Mouse (Mus musculus) gastrocnemius, postnatal 25 days (tissue): ENCODE measurements around the gene Rfng. TPM values are rescaled to one million over a fixed set of nuclear protein-coding genes. Genes with fewer than 3 reads are reported as not detected.
"Not testable (repeated sequence)": the region's sequence is repeated elsewhere in the genome, so short reads cannot be mapped to it uniquely, and the experiment has no call there.

Experiments
- DNase-seq: peaks from one replicate; pipeline ENCODE4 v3.0.0; 2022
- total RNA-seq, 2 experiments: library from RNA; stranded (reverse); gene quantifications; 1 replicate in 1 of 2; 2 replicates in 1 of 2; pipeline ENCODE4 v1.2.3; 2021

Gene Rfng
- total RNA-seq, 2 experiments from 2014 or later, result 9.6 to 11.0 TPM

- DNase-seq, result no peak
Measured at GRCm38 (mm10) chr11:120773463-120774190, 10.4 kb downstream of the Rfng start.

DNA sequence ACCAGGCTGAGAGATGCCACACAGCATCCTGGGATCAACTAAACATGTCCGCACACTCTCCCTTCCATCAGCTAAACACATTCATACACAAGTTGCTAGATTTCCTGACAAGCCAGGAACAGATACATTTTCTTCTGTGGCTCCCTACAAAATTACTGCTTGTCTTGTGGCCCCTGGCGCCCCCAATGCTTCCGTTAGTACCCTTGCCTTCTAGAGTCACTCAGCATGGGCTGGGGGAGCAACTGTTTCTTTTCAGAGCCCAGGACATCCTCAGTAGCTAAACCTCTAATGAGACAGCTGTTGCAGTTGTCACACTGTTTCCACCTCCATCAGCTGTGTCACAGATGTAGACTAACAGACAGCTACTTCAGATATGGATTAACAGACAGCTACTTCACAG lies 11.3 kb downstream of the Rfng start:
- no peak for DNase-seq

DNA sequence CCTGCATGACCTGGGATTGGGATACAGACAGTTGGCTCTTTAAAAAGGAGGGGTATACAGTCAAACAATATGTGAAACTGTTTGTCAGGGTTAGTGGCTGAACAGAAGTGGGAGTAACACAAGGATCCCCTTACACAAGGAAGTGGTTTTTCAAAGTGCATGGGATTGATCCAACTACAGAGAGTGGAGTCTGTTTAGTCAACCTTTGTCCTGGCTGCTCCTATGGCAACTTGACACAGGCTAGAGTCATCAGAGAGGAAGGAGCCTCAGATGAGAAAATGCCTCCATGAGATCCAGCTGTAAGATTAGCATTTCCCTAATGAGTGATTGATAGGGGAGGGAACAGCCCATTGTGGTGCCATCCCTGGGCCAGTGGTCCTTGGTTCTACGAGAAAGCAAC lies 15.8 kb downstream of the Rfng start:
- DNase-seq, result no peak

GRCm38 (mm10) chr11:120767023-120767422 lies 17.0 kb downstream of the Rfng start:
- not testable (repeated sequence) for DNase-seq

GRCm38 (mm10) chr11:120763121-120763999 lies 20.6 kb downstream of the Rfng start:
- DNase-seq, result not testable (repeated sequence)

DNA sequence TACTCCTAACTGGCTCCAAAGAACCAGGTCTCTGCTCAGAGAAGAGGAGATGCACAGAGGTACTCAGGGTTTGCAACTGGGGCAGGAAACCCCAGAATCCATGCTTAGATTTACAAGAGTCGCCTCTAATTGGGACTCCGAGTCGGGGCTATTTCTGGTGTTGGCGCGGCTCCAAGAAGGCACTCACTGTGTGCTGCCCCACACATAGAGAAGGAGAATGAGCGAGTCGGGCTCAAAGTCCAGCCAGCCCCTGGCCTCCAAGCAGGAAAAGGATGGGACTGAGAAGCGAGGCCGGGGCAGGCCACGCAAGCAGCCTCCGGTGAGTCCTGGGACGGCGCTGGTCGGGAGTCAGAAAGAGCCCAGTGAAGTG lies 21.4 kb downstream of the Rfng start, which contains the start of gene Hmga1b:
Hmga1b (plus strand) TSS at position 123 of the 370 bp plus-strand sequence.
- DNase-seq, result not testable (repeated sequence)

- DNase-seq, result no peak
Measured at GRCm38 (mm10) chr11:120761811-120762671, 22.0 kb downstream of the Rfng start.

DNA sequence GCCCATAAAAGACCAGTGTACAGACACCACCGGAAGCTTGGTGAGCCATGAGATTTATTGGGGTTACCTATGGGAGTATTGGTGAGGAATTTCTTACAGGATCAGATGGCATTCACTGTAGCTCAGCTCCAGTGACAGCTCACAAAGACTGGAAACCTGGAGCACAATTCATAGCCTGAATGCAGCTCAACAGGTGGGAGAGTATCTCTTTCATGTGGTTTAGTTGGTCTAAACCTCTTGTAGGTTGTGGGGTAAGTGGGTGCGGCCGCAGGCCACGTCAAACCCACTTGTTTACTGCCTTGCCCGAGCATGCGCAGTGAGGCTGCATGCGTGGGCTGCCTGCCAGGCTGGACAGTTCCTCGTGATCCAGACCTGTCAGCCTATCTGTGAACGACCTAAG lies 23.8 kb downstream of the Rfng start:
- DNase-seq, result no peak

DNA sequence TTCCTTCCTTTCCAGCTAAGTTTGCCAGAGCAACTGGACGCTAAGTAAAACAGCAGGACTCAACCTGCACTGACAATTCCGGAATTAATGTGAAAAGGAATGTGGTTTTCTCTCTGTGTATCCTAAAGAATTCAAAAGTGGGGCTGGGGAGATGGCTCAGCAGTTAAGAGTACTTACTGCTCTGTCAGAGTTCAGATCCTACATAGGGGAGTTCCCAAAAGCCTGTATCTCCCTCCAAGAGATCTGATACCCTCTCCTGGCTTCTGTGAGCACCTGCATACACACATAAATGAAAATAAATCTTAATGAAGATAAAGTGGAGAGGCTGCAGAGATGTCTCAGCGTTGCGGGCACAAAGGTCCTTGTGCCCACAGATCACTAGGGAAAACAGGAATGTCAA lies 32.4 kb downstream of the Rfng start:
- no peak for DNase-seq

GRCm38 (mm10) chr11:120749430-120749829 lies 34.6 kb downstream of the Rfng start:
- DNase-seq, result no peak

DNA sequence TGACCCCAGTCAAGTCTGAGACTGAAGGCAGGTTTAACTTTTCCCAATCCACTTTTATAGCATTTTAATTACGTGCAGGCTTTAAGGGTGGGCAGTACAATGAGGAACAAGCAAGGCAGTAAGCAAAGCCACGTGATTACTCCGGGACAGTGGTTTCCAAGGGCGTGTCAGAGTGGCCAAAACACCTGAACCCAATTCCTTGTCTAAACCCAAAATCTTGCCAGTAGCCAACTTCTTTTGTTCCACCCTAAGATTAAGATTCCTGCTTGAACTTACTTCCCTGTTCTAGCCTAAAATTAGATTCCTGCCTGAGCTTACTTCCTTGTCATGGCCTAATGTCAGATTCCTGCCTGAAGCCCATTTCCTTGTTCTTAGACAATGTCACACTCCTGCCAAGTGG lies 36.0 kb downstream of the Rfng start:
- no peak for DNase-seq

GRCm38 (mm10) chr11:120744121-120744701 lies 39.8 kb downstream of the Rfng start:
- DNase-seq, result no peak

DNA sequence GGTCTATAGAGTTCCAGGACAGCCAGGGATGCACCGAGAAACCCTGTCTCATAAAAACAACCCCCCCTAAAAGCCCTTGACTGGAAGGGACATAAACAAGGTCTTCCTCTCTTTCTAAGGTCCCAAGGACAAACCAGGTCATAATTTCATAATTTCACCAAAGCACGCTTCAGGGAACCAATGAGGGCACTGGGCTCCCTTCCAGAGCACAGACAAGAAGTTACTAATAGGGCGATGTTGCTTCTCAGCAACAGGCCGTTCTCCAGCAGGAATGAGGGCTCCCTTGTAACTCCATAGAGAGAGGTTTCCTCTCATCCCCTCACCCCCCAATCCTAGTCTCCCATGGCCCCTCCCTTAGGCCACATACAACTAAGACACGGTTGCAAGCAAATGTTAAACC lies 43.0 kb downstream of the Rfng start:
- DNase-seq, result no peak

- DNase-seq, result no peak
Measured at GRCm38 (mm10) chr11:120736424-120736823, 47.6 kb downstream of the Rfng start.

- no peak for DNase-seq
Measured at GRCm38 (mm10) chr11:120733521-120733920, 50.5 kb downstream of the Rfng start.

GRCm38 (mm10) chr11:120731858-120732680 lies 51.9 kb downstream of the Rfng start, which contains the start of gene Cbr2:
TSS of gene Cbr2 (minus strand) at chr11:120732114.
- DNase-seq, result no peak

GRCm38 (mm10) chr11:120731395-120731794 lies 52.6 kb downstream of the Rfng start:
- no peak for DNase-seq
